Mouse (Mus musculus): ENCODE results near the gene Nek6. TPM values are rescaled to one million over a fixed set of nuclear protein-coding genes. Genes with fewer than 3 reads are reported as not detected.
A peak's percentile ranks its signal among the peaks of the same experiment; 100 is the strongest.

Nek6 gene
- total RNA-seq, 2 experiments from 2014 or later = 28.2 to 29.4 TPM

DNA sequence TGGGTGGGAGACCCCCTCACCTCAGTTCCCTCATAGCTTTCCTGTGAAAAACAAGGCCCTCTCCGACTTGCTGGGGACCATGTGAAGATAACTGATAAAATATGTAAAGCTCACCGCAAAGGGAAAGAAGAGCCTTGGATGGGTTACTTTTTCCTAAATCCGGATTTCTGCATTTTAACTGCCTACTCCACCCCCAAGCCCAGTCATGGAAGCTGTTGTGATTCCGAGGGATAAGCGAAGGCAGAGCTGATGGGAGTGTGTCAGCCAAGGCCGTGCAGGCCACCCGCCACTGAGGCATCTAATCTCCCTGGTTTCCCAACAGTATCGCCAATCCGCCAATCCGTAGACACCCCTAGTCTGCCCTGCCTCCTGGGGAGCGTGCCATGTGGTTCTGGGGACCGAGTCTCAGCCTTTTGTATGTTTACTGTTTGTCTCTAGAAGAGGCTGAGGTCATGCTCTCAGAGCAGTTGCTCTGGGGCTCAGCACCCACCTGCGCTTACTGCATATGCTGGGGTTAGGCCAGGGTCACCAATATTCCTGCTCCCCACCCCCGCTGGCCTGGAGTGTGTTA lies 18.2 kb downstream of the Nek6 start:
- Histone ChIP-seq H3K4me3 (no peak overlapping the region), H3K27ac (no peak overlapping the region)
- intact Hi-C loops (cut with DNase I) = no loop called here
- DNase-seq (ENCODE audit: extremely low spot score in 1 of 2, low spot score in 2 of 2) = no peak
- TF ChIP-seq CTCF (IDR thresholded peaks at IDR 0.05) = no peak

DNA sequence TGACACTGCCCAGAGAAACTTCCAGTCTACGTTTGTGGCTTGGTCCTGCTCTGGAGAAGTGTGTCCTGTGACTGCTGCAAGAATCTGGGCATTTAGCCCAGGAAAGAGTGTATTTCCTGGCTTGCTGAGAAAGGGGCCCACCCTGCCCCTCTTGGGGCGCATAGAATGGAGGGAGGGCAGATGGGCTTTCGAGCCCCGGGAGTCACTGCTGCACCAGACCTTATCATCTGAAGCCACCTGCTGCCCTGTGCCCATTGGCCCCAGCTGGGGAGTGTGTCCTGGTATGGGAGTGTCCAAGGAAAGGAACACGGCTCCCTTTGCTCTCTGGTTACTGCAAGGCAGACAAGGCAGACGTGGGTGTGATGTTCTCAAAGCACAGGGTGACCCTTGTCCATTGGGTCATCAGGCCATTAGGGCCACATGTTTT lies 19.5 kb downstream of the Nek6 start:
- intact Hi-C loops (cut with DNase I) = no loop called here
- DNase-seq (ENCODE audit: extremely low spot score in 1 of 2, low spot score in 2 of 2) = no peak
- no peak overlapping the region for H3K27ac ChIP-seq
- no peak for TF ChIP-seq CTCF (IDR thresholded peaks at IDR 0.05)
- H3K4me3 ChIP-seq = no peak overlapping the region

DNA sequence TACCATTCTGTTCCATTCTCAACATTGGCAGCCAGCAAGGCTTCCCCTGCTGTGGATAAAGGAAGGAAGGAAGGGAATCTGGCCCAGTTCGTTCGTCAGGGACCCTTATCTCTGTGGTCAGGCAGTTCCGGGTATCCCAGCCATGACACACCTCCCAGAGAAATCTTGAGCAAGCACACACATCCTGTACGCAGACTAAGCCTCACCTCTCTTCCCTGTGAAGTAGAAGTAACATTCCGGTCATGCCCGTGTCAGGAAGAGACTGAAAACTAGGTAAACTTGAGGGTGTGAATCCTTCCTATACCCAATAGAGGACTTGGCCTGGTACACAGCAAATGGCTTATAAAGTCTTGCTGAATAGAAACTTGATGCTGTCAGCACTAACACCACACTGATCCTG lies 21.9 kb downstream of the Nek6 start:
- DNase-seq (ENCODE audit: extremely low spot score in 1 of 2, low spot score in 2 of 2) = no peak
- no peak for TF ChIP-seq CTCF (IDR thresholded peaks at IDR 0.05)
- intact Hi-C loops (cut with DNase I) = no loop called here

DNA sequence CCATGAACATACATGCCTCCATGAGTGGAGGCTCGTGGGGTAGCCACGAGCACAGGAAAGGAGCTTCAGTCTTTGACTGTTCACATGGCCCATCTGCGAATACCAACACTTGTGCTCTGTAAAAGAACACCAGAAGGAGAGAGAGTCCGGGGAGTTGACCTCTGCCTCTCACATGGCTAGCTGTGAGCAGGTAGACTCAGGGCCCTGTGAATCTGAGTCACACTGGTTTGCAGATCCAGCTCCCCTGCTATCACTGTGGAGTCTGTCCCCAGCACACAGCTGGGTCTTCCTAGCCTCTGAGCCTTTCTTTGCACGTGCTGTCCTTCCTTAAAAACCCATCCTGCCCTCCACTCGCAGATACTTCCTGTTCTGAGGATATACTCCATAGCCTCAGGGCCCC lies 22.3 kb downstream of the Nek6 start:
- intact Hi-C loops (cut with DNase I) = no loop called here
- DNase-seq (ENCODE audit: extremely low spot score in 1 of 2, low spot score in 2 of 2) = no peak
- no peak for TF ChIP-seq CTCF (IDR thresholded peaks at IDR 0.05)
- no peak overlapping the region for H3K4me3 ChIP-seq
- H3K27ac ChIP-seq = no peak overlapping the region

More for the DNA sequence above, 21.9 kb downstream of the Nek6 start:
- H3K27ac ChIP-seq = no peak overlapping the region
- no peak overlapping the region for H3K4me3 ChIP-seq

DNA sequence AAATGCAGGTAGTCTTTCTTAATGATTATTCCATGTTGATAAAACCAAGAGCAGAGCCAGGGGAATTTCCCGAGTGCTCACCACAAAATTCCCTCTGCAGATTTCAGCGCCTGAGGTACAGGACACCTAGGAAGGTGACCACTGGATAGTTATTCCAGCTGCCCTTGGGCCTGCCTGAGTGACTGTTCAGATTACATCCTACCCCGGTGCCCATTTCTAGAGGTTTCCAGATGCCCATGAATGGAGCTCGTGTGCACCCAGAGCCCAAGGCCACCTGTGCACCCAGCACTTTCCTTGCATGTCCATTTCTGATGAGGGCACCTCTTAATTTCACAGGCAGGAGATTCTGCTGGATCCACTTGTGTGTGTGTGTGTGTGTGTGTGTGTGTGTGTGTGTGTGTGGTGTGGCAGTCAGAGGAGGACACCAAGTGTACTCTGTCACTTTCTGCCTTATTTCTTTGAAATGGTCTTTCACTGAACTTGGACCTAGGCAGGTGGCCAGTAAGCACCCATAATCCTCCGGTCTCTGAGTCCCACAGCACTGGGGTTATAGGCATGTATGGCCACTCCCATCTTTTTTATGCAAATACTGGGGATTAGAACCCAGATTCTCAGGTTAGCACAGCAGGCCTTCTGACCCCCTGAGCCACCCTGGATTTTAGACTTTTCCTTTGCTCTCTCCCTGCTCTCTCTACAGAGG lies 22.9 kb downstream of the Nek6 start:
- Histone ChIP-seq H3K27ac (no peak overlapping the region), H3K4me3 (no peak overlapping the region)
- intact Hi-C loops (cut with DNase I) = no loop called here
- TF ChIP-seq CTCF (IDR thresholded peaks at IDR 0.05) = no peak
- DNase-seq (ENCODE audit: extremely low spot score in 1 of 2, low spot score in 2 of 2) = no peak

DNA sequence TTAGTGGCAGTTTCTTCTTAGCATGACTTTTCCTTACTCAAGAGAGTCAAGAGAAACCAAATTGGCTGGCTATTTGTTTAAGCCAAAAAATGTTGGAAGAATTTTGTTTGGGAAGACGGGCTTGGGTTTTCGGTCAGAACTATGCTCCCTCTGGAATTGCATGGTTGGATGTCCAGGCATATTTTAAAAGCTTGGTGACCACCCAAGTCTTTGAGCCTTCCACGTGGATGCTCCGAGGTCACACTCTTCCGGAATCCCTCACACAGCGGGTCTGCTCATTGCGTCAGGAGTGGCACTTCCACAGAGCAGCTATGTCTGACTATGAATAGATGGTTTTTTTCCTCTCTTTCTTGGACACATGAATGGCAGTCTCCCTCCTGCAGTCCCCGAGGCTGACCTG lies 23.6 kb downstream of the Nek6 start:
- no peak for DNase-seq (ENCODE audit: extremely low spot score in 1 of 2, low spot score in 2 of 2)
- Histone ChIP-seq H3K4me3 (no peak overlapping the region), H3K27ac (no peak overlapping the region)
- intact Hi-C loops (cut with DNase I) = no loop called here
- no peak for TF ChIP-seq CTCF (IDR thresholded peaks at IDR 0.05)

DNA sequence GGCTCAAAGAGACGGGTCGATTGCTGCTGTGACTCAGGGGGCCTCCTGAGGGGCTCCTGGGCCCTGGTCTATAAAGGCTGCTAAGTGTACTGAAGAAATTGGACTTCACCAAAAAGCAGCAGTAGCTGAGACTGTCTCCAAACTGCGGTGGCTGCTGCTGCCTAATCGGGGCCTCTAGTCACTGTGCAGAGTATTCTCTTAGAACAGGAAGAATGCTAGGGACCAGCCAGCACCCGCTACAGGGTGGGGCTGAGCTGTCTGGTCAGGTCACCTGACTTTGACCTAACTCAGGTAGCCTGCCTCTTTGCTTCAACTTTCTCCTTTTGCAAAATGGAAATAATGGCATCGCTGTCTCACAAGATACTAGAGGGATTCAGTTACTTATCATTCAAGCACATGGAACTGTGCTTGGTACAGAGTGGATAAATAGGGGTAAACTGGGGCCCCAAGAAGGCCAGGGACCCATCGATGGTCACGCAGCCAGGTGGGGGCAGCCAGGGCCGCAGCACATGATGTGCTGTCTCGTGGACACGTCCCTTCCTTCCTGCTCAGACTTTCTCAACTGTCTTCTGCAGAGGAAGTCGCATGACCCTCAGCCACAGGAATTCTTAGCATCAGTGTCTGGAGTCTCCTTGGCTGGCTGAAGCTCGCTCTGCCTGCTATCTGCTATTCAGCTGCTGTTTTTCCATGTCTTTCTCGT lies 24.2 kb downstream of the Nek6 start:
- intact Hi-C loops (cut with DNase I) = no loop called here
- Histone ChIP-seq H3K4me3 (no peak overlapping the region), H3K27ac (no peak overlapping the region)
- no peak for TF ChIP-seq CTCF (IDR thresholded peaks at IDR 0.05)
- DNase-seq (ENCODE audit: extremely low spot score in 1 of 2, low spot score in 2 of 2) = no peak

DNA sequence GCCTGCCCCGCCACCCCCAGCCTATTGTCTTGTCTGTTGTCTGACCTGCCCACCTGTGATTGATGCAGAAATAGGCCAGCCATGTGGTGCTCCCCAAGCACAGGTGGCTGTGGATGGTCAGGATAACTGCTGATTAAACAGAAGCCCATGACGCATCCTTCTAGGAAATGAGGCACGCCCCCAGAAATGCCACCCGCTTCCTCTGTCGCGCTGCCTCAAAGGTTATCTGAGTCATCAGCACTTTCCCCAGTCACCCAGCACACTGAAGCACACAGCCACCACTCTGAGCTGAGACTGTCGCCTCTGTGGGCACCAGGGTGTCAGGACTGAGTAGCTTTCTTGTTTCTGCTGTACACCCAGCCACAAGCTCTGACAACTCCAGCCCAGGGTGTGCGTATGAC lies 24.9 kb downstream of the Nek6 start:
- DNase-seq (ENCODE audit: extremely low spot score in 1 of 2, low spot score in 2 of 2) = peak; percentile 66
- no peak for TF ChIP-seq CTCF (IDR thresholded peaks at IDR 0.05)
- intact Hi-C loops (cut with DNase I) = no loop called here
- Histone ChIP-seq H3K27ac (no peak overlapping the region), H3K4me3 (no peak overlapping the region)

DNA sequence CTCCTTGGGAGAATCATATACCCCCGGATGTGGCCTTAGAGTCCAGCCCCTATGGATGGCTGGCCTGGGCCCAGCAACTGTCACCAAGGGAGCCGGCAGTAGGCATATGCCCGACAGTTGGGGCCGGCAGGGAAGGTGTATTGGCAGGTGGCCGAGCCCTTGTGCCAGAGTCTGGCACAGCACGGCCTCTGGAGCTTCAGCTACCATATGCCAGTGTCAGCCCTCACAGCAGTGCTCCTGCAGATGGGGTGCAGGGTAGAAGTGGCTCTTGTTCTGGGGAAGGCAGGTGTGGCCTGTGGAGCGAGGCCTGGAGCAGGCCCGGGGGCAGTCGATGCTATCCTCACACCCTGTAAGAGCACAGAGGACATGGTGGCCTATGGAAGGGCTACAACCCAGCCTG lies 28.2 kb downstream of the Nek6 start:
- no peak for DNase-seq (ENCODE audit: extremely low spot score in 1 of 2, low spot score in 2 of 2)
- Histone ChIP-seq H3K4me3 (no peak overlapping the region), H3K27ac (no peak overlapping the region)
- TF ChIP-seq CTCF (IDR thresholded peaks at IDR 0.05) = no peak
- intact Hi-C loops (cut with DNase I) = no loop called here

DNA sequence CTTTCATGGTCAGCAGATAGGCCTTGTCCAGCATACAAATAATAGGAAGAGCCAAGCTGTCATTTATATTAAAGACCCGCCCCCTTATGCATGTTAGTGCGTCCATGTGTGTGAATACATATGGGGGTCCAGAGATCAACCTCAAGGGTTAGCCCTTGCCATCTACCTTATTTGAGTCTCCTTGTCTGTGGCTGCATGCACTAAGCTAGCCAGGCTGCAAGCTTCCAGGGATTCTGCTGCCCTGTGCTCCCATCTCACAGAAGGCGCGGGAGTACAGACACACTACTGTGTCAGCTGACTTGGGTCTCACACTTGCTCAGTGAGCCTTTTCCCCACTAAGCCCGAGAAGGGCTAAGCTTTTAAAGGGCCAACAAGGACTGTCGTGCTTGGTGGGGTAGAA lies 29.2 kb downstream of the Nek6 start:
- Histone ChIP-seq H3K27ac (no peak overlapping the region), H3K4me3 (no peak overlapping the region)
- intact Hi-C loops (cut with DNase I) = no loop called here
- TF ChIP-seq CTCF (IDR thresholded peaks at IDR 0.05) = no peak
- DNase-seq (ENCODE audit: extremely low spot score in 1 of 2, low spot score in 2 of 2) = no peak

DNA sequence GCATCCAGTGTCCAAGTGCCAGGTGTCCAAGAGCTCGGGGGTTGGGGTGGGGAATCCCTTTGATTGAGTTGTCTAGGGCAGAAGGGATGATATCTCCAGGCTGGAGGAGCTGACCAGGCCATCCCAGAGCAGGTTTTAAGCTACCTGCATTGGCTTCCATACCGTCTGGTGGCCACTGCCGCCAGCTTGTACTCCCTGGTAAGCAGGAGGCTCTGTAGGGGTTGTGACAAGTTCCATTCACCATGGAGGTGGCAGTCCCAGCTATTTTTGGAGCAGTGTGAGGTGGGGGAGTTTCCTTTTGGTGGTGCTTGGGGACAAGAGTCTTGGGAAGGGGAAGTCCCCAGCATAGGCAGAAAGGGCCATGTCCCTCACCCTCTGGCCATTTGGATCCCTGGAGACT lies 29.7 kb downstream of the Nek6 start:
- TF ChIP-seq CTCF (IDR thresholded peaks at IDR 0.05) = no peak
- Histone ChIP-seq H3K4me3 (no peak overlapping the region), H3K27ac (no peak overlapping the region)
- no peak for DNase-seq (ENCODE audit: extremely low spot score in 1 of 2, low spot score in 2 of 2)
- intact Hi-C loops (cut with DNase I) = no loop called here

DNA sequence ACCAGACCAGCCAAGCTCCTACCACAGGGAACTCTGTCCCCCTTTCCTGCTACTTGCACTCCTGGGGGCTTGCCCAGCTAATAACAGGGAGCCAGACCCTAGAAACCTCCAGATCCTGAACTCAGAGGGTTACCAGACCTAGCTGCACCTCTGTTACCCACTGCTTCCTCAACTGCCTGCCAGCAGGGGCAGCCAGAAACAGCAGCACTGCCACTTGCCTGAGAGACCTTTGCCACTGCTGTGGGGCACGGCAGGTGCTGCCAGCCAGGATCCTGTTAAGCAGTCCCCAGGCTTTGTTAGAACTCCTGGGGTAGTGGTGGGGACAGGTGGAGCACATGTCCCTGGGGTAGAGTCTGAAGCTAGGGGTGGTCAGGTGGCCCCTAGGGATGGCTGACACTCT lies 30.1 kb downstream of the Nek6 start:
- no peak for TF ChIP-seq CTCF (IDR thresholded peaks at IDR 0.05)
- H3K4me3 ChIP-seq = no peak overlapping the region
- intact Hi-C loops (cut with DNase I) = no loop called here
- H3K27ac ChIP-seq = no peak overlapping the region
- no peak for DNase-seq (ENCODE audit: extremely low spot score in 1 of 2, low spot score in 2 of 2)

DNA sequence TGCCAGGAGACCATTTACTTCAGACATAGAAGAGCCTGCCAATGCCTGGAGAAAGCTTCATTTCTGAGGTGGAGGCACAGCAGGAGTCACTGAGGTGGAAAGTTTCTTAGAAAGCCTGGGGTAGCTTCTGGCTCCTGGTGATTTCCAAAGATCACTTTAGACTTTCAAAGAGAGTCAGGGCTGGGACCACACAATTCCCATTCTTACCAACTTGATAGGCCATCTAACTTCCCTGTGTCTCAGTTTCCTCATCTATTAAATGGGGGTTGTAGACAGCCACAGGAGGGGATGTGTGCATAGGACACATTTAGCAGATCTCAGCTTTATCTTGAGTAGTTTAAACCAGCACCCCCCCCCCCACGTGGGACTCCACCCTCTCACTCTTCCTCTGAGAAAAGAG lies 30.9 kb downstream of the Nek6 start:
- Histone ChIP-seq H3K4me3 (no peak overlapping the region), H3K27ac (no peak overlapping the region)
- DNase-seq (ENCODE audit: extremely low spot score in 1 of 2, low spot score in 2 of 2) = no peak
- intact Hi-C loops (cut with DNase I) = no loop called here
- TF ChIP-seq CTCF (IDR thresholded peaks at IDR 0.05) = no peak
